23 mouse cellular contexts compared by ENCODE assay signal in the genomic region with DNA sequence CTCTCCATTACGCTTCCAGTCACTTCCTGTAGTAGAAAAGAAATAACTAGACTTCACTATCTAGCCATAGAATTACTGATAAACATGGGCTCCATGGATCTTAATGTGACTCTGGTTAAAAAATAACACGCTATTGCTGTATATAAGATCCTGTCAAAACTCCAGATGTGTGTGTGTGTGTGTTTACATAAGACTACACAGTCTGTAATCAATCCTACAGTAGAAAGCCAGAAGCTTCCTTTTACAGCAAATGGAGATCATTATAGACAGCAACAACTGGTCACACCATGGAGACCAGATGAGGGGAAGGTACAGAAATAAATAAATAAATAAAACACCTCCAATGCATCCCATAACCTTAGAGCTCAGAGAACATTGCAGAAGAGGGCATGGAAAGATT.
"Had no signal": no experiment of that assay in that cellular context is flagged by ENCODE, and none has a peak within 500 bp of the region (broad histone marks: within the 10 kb centered on the region; RNA-seq: fewer than 3 reads in every experiment).

No protein-coding gene starts in this region.

- H3K4me3 ChIP-seq: heart, adult 2 months; heart, embryonic 13.5 days; heart, embryonic 15.5 days; hindbrain, embryonic 10.5 days; hindbrain, embryonic 12.5 days; hindbrain, embryonic 15.5 days; layer of hippocampus, adult 2 months; left cerebral cortex, adult 2 months; limb, embryonic 10.5 days; limb, embryonic 12.5 days had no signal

- H3K27me3 ChIP-seq: heart, embryonic 13.5 days; heart, embryonic 15.5 days; hindbrain, embryonic 12.5 days; hindbrain, embryonic 15.5 days; limb, embryonic 12.5 days had no signal

- ATAC-seq: forebrain, postnatal 0 days; hindbrain, postnatal 0 days had no signal

- H3K36me3 ChIP-seq: heart, embryonic 13.5 days; heart, embryonic 15.5 days; hindbrain, embryonic 10.5 days; hindbrain, embryonic 12.5 days; hindbrain, embryonic 15.5 days; limb, embryonic 12.5 days had no signal

- H3K4me1 ChIP-seq: heart, embryonic 15.5 days; hindbrain, embryonic 10.5 days; hindbrain, embryonic 12.5 days; hindbrain, embryonic 15.5 days had no signal

- H3K4me2 ChIP-seq: heart, embryonic 11.5 days; heart, embryonic 13.5 days; heart, embryonic 15.5 days; hindbrain, embryonic 12.5 days; hindbrain, embryonic 15.5 days; limb, embryonic 12.5 days had no signal

- H3K9ac ChIP-seq: forebrain, postnatal 0 days; heart, embryonic 13.5 days; heart, embryonic 15.5 days; hindbrain, embryonic 12.5 days; hindbrain, embryonic 15.5 days; limb, embryonic 12.5 days had no signal

- H3K27ac ChIP-seq: heart, adult 2 months; heart, embryonic 13.5 days; heart, embryonic 15.5 days; hindbrain, embryonic 10.5 days; hindbrain, embryonic 12.5 days; hindbrain, embryonic 15.5 days; hindbrain, postnatal 0 days; layer of hippocampus, adult 2 months; left cerebral cortex, adult 2 months; limb, embryonic 10.5 days had no signal

- DNase-seq: forebrain, postnatal 0 days; gastrocnemius, postnatal 14 days; gastrocnemius, postnatal 36 days; heart, adult 11 months; heart, adult 2 months; heart, postnatal 4 days; kidney, adult 18-20 months; kidney, adult 8-10 months; kidney, postnatal 10 days; kidney, postnatal 25 days; kidney, postnatal 4 days; liver had no signal

- H3K9me3 ChIP-seq: heart, embryonic 13.5 days; heart, embryonic 15.5 days; hindbrain, embryonic 10.5 days; hindbrain, embryonic 12.5 days; hindbrain, embryonic 15.5 days; limb, embryonic 10.5 days; limb, embryonic 12.5 days had no signal
